Mouse (Mus musculus) heart, postnatal 10 days (tissue): Measurements from ENCODE around the gene Lexm. TPM values are rescaled to one million over a fixed set of nuclear protein-coding genes. Genes with fewer than 3 reads are reported as not detected.

Source experiments
- DNase-seq, 2 experiments: peaks; one replicate each; pipeline ENCODE4 v3.0.0; 2021
- intact Hi-C: fragments of 180-260 bp; cut with DNase I; formaldehyde crosslinking; loops from one replicate; pipeline ENCODE4 v1.15.1; 2025
- total RNA-seq, 2 experiments: library from RNA; stranded (reverse); gene quantifications; 2 replicates each; pipeline ENCODE4 v1.2.3; 2021

The Lexm gene
- total RNA-seq, 2 experiments from 2014 or later: not detected

- intact Hi-C loops: no loop called here
- DNase-seq: no peak
These were observed 66.4 kb downstream of the Lexm start for GRCm38 (mm10) chr4:106550516-106551166.

DNA sequence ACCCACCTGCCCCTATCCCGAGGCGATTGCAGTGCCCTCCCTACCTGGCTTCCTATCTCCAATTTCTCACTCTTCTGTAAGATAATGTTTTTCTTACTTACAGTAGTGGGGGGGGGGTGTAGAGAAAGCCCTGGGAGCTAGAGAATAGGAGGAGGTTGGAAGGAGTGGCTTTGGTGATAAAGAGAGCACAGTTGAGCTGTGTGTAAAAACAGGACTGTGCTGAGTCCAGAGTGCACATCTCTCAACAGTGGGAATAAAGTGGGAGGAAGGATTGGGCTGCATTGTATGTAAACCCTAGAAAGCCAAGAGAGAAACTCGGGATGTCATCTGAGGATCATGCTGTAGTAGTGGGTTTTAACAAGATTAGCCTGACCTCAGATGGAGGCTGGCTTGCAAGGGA, 68.9 kb downstream of the Lexm start:
- intact Hi-C loops: no loop called here
- no peak for DNase-seq

DNA sequence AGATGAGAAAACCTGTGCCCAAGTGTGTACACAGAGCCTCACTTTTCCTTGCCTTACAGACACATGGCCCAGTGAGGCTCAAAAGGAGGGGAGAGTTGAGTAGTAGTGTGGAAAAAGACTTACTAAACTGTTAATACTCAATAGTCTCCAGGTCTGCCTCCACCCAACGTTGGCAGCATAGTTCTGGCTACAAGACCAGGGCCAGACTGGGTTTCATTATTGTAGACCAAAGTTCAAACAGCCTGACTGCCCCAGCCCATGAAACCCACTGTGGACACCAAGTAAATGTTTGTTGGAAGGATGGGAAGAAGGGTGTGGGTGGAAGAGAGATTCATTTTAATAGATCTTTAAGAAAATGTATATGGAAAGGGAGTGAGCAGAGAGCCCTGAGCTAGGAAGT, 70.1 kb downstream of the Lexm start:
- intact Hi-C loops: no loop called here
- DNase-seq: no peak

GRCm38 (mm10) chr4:106545817-106546373, 71.1 kb downstream of the Lexm start:
- intact Hi-C loops: no loop called here
- DNase-seq: no peak

GRCm38 (mm10) chr4:106542211-106542610, 74.8 kb downstream of the Lexm start:
- no peak for DNase-seq
- intact Hi-C loops: no loop called here

DNA sequence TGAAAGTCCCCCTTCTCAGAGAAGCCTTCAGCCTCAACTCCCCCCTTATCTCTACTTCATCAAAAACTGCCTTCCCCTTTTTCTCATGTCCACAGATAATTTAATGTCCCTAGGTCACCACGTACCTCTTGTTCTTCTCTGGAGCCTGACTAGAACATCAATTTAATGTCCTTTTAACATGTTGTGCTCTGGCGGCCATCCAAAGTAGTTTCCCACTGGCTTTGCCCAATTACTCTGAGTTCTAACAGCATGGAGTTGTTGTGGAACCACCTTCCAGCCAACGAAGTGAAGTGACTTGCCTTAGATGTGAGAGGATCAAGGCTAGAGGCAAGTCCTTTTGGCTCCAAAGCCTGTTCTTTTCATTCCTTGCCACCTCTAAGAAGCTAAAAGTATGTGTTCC, 75.5 kb downstream of the Lexm start:
- intact Hi-C loops: no loop called here
- no peak for DNase-seq

Other genes starting within 250 kb of the Lexm start
- gene Pcsk9, start 152.9 kb downstream of the Lexm start, total RNA-seq: not detected
- gene Bsnd, start 125.0 kb downstream of the Lexm start, total RNA-seq: not detected
- 1 to 10 TPM; 6.9 to 8.4 TPM for gene Dhcr24, start 56.2 kb downstream of the Lexm start, total RNA-seq
- gene Ttc22, start 5.2 kb upstream of the Lexm start, total RNA-seq: under 1 TPM; 0.17 to 0.35 TPM
- 1 to 10 TPM; 4.2 to 5.0 TPM for gene Pars2, start 33.8 kb upstream of the Lexm start, total RNA-seq
- gene Ttc4, start 61.7 kb upstream of the Lexm start, total RNA-seq: 10 to 100 TPM; 19.9 to 21.9 TPM
- gene Mroh7, start 113.7 kb upstream of the Lexm start, total RNA-seq: under 1 TPM; 0.29 to 0.60 TPM
- gene Fam151a, start 116.6 kb upstream of the Lexm start, total RNA-seq: under 1 TPM; 0.36 to 0.62 TPM
- gene Acot11, start 187.8 kb upstream of the Lexm start, total RNA-seq: 10 to 100 TPM; 12.8 to 26.7 TPM